Mouse (Mus musculus): Measurements from ENCODE around the gene Unc5c.

The Unc5c gene

DNA sequence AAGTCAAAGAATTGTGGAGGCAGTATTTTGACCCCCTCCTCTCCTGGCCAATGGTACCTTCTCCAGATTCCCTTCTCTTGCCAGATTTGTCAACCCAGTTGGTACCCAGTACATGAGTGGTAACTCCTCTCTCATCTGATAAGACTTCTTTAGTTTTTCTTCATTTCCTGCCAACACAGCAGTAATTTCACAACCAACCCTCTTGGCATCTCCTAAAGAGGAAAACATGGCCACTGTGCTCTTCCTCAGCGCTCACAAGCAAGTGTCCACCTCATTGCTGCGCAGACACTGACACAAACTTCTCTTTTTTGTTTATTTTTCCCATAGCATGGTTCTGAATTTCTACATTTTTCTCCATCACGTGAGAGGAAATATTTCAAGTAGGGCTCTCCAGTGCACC, 38.3 kb downstream of the Unc5c start:
- in situ Hi-C loops (cut with MboI; ENCODE audit: unreplicated experiment in 2 of 2): no loop called here

DNA sequence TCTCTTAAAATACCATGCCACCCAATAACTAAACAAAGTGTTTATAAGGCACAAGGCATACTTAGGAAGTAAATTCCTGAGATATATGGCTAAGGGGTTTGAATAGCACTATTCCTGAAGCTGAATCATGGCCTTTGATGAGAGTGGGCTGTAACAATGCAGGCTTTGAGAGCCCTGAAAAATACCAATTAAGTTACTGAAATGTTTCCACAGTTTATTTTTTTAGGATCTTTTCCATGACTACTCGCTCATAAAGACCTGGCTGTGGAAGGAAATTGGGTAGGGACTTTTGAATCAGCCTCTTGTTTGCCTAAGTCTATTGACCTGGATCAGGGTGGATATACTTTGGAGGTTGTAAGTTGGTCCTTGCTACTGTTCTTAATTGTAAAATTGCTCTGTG, 44.8 kb downstream of the Unc5c start:
- in situ Hi-C loops (cut with MboI; ENCODE audit: unreplicated experiment in 2 of 2): no loop called here

DNA sequence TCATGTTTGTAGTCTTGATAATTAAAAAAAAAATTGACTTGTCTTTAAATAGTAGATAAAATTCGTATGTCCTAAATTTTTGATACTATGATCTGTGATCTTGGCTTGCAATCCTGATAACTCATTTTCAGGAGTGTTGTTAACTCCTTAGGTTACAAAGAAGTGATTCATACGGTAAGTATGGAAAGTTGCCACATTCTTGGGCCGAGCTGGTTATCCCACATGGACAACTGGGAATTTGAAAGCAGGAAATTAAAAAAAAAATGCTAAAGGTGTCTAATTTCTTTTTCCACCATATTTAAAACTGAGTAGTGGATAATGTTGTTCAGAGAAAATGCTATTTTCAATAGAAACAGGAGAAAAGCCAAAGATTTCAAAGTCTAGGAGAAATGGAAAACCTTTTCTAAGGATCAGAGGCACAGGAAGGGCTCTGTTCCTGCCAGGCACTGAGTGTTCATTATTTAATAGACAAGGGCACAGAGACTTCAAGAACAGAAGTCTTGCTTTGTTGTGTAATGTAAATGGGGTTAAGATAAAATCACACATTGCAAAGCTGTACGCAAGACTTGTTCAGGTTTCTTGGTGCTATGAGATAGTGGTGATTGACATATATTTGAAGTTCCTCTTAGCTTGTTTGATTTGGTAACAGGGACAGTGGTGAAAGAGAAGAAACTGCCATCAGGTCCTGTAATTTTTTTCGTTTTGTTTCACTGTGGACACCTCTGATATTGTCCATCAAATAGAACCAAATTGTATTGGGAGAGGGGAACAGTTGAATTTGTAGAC, 46.4 kb downstream of the Unc5c start:
- in situ Hi-C loops (cut with MboI; ENCODE audit: unreplicated experiment in 2 of 2): no loop called here

DNA sequence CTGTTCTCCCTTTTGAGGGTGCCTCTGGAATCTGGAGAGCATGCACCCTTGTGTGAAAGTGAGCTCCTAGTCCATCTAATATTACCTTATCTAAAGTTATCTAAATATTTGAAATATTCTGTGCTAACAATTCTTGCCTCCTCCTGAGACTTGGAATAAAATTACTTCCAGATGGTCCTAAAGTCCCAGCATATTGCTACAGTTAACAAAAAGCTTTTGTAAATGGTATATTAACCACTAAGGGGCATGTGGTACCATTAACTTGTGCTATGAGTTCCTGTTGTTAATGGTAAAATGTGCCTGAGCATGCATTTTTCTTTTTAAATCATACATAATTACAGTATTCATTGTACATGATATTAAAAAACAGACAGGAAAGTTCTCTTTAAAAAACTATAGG, 63.7 kb downstream of the Unc5c start:
- in situ Hi-C loops (cut with MboI; ENCODE audit: unreplicated experiment in 2 of 2): no loop called here

DNA sequence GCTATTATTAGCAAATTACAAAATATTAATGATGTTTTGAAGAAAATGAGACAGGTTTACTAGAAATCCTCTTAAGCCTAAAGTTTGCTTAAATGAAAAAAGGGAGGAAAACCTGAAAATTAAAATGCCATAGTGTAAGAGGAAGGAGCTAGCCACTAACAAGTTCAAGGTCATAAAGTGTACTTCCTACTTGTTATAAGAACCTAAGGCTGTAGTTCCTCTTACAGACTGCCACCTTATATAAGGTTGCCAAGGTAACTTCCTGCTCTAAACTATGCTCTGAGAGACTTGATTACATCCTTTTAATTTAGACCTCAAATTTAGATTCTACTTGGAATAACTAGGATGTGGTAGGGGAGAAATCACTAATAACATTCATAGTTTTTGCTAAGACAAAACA, 64.6 kb downstream of the Unc5c start:
- in situ Hi-C loops (cut with MboI; ENCODE audit: unreplicated experiment in 2 of 2): no loop called here

DNA sequence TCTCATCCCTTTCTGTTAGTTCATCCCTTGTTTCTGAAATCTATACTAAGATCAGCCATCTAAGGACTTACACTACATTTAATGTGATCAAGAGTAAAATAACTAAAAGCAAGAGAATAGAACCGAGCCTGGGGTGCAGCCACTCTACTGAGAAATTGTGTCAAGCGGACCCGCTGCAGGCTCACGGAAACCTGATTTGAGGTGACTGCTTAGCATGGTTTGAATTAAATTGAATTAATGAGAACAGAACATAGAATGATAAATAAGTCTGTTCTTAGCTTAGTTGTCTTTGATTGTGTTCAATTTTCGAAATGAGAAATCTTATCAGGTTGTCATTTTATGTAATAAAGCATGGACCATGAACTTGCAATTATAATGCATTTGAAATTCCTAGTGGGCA, 68.8 kb downstream of the Unc5c start:
- in situ Hi-C loops (cut with MboI; ENCODE audit: unreplicated experiment in 2 of 2): no loop called here

DNA sequence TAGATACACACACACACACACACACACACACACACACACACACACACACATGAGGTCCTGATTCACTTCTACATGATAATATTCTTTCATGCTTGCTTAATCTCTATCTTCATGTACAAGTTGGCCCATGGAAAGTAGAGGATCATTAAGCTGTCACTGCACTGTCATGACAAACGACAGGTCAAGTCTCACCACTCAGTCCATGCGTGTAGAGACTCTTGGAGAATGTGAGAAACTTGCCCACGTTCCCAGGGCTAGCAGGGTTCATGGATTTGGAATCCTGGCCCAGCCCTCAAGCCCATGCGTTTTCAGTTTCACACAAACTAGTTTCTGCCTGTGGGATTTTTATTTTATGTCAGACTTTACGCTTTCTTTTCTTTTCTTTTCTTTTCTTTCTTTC, 71.8 kb downstream of the Unc5c start:
- in situ Hi-C loops (cut with MboI; ENCODE audit: unreplicated experiment in 2 of 2): no loop called here

DNA sequence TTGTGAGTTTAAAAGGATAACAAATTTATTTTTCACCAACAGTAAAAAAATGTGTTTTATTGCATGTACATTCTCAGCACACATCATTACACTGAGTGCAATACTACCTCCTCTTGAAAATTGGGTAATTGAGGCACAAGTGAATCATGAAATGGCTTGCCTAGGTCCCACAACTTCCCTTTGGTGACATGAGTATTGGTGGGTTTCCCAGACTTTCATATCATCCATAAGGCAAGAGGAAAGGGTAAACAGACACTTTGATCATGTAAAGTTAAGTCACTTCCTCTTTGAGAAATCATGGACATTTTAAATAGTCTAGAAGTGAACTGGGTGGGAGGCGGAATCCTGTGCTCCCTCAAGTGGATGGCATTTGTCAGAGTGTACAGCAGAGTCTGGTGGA, 73.1 kb downstream of the Unc5c start:
- in situ Hi-C loops (cut with MboI; ENCODE audit: unreplicated experiment in 2 of 2): no loop called here

DNA sequence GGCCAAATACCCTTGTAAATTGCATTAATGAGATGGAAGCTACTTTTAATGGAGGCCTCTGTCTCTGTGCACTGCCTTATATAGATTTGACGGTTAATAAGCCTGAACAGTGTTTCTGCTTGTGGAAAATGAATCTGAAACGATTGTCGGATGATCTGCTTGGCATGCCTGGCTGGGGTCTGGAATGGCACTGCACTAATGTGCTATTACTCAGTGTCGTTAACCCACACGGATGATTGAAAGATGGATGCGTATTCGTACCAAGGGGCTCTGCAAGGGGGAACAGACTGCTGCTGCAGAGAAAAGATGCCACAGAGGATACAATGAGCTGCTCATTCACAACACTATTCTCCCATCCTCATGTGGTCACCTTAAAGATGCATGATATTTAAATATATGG, 75.7 kb downstream of the Unc5c start:
- in situ Hi-C loops (cut with MboI; ENCODE audit: unreplicated experiment in 2 of 2): no loop called here

DNA sequence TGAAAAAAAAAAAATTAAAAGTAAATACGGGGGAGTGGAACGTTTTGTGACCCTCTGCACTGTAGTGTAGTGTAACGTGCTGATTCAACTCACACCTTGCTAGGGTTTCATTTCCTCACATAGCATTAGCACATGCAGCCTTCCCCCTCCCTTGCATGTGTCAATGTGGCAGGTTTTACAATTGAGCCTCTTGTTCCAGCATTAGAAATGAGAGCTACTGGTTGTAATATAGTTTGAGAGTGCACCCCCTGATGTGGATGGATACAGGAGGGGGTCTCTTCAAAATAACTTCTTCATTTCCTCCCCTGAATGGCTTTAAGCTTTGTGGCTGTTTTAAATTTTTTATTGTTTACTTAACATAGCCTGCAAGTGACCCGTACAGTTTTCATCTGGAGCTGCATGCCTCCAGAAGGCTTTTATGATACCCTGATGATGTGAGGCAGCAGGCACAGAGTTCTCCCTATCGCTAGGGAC, 82.4 kb downstream of the Unc5c start:
- in situ Hi-C loops (cut with MboI; ENCODE audit: unreplicated experiment in 2 of 2): no loop called here

DNA sequence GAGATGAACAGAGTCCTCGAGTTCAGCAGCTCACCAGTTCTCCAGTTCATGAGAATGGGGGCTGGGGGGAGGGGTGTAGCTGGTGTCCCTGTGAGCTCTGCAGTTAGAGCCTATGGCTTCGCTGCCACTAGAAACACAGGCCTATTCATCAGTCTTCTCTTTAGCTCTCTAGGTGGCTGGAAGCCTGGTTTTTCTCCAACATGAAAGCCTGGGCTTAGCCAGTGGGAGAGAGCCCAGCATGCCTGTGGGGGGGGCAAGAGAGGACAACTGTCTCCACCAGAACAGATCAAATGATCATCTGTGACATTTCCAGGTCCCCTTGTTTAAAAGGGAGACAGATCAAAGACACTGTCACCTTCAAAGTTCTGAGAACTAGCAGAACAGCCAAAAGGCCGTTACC, 84.6 kb downstream of the Unc5c start:
- in situ Hi-C loops (cut with MboI; ENCODE audit: unreplicated experiment in 2 of 2): no loop called here

DNA sequence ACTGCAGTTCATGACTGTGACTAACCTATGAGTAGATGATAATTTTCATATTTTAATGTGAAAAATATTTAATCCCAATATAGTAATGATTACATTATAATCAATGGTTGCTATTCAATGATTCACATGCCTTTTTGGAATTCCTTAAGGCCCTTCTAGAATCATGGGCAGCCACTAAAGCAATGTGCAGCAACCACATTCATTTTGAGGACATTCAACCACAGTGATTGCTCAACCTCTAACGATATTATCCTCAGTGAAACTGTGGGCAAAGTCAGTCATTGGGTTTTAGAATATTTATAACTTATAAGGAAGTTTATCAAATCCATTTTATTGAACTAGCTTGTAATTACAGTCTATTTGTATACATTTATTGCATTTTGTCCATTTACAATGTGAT, 87.9 kb downstream of the Unc5c start:
- in situ Hi-C loops (cut with MboI; ENCODE audit: unreplicated experiment in 2 of 2): no loop called here

DNA sequence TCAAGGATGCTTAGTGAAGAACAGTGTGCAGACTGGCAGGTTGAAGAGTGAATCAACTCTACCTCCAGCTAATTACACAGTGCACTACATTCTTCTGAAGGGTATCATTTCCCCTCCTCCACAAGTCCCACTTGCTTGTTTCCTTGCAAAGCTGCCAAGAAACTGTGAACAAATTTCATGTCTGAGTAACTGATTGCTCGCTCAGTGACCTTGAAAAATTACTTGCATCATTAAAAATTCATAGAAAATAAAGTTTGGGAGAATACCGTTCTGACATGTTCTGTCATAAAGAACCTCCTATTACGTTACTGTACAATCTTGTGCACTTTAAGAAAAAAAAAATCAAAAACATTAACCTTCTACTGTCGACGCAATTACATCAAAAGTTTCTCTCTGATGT, 92.1 kb downstream of the Unc5c start:
- in situ Hi-C loops (cut with MboI; ENCODE audit: unreplicated experiment in 2 of 2): no loop called here

DNA sequence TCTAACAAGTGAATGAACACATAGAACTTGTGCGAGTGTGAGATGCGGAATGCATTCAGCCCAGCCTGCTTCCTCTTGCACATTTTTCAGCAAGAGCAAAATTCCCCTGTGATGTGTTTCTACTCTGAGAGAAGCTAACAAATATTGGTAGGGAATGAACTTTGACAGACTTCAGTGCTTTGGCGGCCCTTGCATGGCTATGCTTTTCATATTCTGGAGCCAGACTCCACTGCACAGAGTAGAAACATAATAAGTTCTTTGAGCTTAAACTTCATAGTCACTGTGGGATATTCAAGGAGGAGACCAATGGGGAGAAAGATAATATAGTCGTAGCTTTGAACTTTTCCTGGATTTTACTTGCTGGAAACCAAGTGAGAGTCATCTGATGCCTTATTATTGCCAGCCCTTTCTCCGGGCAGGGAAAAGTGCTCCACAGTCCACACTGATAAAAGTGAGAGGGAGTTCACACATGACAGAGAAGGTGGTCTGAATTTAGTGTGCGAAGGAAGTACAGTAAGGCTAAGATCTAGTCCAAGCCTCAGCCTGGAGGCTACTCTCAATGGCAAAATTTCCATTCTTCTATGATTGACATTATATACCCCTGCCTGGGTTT, 110.2 kb downstream of the Unc5c start:
- in situ Hi-C loops (cut with MboI; ENCODE audit: unreplicated experiment in 2 of 2): no loop called here

DNA sequence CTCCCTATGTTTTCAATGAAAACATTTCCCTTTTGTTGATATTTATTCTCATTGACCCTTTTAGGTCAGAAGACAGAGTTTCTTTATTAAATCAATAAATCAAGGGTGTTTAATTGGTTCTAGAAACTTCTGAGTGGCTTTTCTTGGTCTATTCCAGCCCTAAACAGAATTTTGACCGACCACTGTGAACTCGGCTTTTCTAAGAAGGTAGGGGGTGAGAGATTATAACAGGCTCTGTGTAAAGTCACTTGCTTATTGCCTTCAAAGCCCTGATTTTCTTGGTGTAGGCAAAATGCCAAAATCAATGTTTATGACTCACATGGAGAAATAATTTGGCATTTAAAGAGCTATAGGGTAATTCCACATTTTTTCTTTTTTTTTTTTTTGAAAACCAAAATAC, 112.4 kb downstream of the Unc5c start:
- in situ Hi-C loops (cut with MboI; ENCODE audit: unreplicated experiment in 2 of 2): no loop called here

DNA sequence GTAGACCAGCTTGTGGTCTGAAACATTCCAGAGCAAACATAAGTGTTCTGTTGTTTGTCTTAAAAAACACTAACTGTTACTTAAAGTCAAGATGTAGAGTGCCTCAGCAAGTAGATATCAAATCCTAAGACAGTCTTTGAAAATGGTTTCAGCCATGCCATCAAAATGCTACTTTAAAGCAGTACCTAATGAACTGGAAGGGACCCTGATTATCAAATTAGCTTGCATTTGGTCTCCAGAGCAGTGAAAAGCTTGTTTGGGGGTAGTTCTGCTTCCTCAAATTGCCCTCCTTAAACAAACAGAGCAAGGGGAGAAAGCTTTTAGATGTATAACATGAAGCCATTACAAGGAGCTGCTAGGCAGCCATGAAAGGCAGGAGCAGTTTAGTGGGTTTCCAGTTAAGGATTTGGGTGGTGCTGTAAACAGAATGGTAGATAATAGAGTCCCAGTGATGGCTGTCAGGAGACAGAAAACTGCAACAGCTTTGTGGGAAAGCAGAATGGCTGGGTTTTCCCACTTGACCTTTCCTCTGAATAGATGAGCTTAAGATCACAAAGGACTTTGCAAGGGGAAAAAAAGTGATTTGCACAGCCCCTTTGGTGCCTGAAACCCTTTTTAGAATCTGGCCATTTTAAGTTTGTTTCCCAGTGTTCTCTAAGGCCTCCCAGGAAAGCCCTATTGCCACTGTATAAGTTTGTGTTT, 116.3 kb downstream of the Unc5c start:
- in situ Hi-C loops (cut with MboI; ENCODE audit: unreplicated experiment in 2 of 2): no loop called here

DNA sequence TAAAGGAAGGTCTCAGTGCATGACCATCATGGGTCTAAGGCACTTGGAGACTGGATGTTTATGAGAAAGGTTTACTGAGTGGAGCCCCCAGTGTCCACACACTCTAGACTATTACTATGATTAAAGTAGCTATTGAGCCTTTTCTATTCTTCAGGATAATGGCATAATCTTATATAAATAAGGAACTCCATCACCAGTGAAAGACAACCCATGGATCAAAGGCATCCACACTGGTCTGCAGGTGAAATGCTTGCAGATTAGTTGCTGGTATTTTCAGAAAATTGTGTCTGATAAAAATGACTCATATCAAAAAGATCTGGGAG, 116.8 kb downstream of the Unc5c start:
- in situ Hi-C loops (cut with MboI; ENCODE audit: unreplicated experiment in 2 of 2): no loop called here

DNA sequence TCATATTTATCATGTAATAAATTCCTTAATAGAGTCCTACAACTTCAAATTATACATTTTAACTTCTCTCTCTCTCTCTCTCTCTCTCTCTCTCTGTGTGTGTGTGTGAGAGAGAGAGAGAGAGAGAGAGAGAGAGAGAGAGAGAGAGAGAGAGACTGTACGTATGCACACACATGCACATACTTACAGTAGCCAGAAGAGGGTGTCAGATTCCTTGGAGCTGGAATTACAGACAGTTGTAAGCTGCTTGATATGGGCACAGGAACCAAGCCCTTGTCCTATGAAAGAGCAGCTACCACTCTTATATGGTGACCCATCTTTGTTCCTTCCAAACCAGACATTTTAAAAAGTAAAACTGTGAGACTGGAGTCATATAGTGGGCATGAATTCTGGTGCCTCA, 118.2 kb downstream of the Unc5c start:
- in situ Hi-C loops (cut with MboI; ENCODE audit: unreplicated experiment in 2 of 2): no loop called here

DNA sequence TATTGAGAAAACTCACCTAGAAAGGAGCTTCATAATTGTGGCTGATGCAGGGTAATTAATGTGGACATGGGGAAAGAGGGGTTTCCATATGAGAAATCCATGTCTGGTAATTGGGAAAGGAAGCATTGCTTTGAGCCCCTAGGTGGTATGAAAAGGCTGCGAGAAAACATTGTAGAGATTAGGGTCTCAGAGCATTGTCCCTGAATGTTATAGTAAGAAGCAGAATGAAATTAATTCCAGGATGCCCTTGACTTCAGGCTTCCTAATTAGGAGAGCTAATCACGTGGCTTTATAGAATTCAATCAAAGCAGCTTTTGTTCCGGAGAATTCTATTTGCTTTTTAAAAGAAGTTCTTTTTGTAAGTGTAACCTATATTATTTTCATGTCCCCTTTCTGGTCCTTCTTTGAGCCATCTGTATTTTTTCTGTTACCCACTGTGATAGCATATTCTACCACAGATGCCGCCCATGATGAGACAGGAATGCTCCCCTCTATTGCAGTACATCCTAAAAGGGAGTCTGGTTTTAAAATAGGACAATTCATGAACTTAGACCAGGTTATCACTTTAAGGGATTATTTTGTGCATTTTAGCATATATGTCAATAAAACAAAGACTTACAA, 124.5 kb downstream of the Unc5c start:
- in situ Hi-C loops (cut with MboI; ENCODE audit: unreplicated experiment in 2 of 2): no loop called here

DNA sequence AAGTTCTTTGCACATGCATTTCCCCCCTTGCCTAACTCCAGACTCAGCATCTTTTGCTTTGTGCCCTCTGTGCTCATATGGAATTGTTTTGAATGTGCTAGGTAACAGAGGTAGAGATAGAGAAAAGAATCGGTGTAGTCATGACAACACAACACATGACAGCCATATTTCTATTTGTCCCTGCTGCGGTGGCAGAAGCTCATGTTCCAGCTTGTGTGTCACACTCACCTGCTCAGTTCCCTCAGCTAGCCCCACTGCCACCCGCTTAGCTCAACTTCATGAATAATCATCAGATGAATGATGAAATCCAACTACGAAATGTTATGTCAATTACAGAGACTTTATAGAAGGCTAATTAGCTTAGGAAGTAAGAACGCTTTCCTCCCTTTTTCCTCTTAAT, 128.2 kb downstream of the Unc5c start:
- in situ Hi-C loops (cut with MboI; ENCODE audit: unreplicated experiment in 2 of 2): no loop called here

DNA sequence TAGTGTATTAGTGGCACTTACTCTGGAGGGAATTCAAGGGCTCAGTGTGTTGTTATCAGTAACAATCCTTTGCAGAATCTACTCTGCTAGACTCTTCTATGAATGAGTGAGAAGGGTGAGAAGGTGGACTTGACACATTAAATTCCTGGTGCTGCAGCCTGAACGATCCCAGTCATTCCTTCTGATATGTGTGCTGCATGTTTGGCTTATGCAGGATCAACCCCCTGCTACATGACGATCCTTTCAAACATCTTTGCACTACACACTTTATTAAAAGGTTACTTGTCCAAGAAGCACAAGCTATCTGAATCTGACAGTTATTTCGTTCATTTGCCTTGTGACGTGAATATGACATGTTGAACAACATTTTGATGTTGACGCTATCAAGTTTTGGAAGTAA, 129.1 kb downstream of the Unc5c start:
- in situ Hi-C loops (cut with MboI; ENCODE audit: unreplicated experiment in 2 of 2): no loop called here

DNA sequence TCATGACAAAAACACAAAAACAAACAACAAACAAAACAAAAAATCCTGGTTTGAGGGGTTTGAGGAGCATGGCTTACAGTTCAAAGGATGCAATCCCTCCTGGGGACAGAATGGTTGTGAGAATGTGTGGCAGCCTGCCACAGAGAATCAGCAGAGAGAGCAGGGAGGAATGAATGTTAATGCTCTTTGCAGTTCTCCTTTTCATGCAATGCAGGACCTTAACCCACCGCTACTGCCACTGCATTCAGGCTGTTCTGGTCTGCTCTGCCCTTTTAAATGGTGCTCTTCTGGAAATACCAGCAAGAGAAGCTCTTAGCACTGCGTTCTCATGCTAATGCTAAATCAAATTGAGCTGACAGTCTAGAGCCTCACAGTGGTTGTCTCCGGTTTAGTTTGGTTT, 130.1 kb downstream of the Unc5c start:
- in situ Hi-C loops (cut with MboI; ENCODE audit: unreplicated experiment in 2 of 2): no loop called here

Data from v-Abl transformed pro-B cells (cell line).